Comparison of ENCODE assay signal across 8 mouse cellular contexts in genomic region chrX:159043432-159043831, GRCm38 (mm10).
DNase-seq lines count a peak whose midpoint lies in the region; ATAC-seq and TF ChIP-seq lines count a peak whose summit lies in the region.

No protein-coding gene starts in this region.

- peak; percentile 75 for TF ChIP-seq CTCF in intestine, postnatal 0 days (IDR thresholded peaks at IDR 0.05; ENCODE audit: low read depth)

- no peaks in the 10 kb centered on the region for H3K9me3 ChIP-seq in intestine, postnatal 0 days (ENCODE audit: control insufficient read depth)
- H3K9me3 ChIP-seq in intestine, embryonic 15.5 days: no peaks in the 10 kb centered on the region

- H3K27ac ChIP-seq in intestine, postnatal 0 days (ENCODE audit: low read depth, low read length): no peak overlapping the region
- no peak overlapping the region for H3K27ac ChIP-seq in intestine, embryonic 15.5 days

- WGBS in intestine, postnatal 0 days: 19% methylated on average over 3 of the region's 3 CpGs
- 8% methylated on average over 3 of the region's 3 CpGs for WGBS in intestine, embryonic 15.5 days

- DNase-seq in Muller cell, postnatal 12 days (ENCODE audit: inconsistent ontology term): peak; percentile 66
- peak; percentile 31 to 47 for DNase-seq in cerebellum, postnatal 36 days
- DNase-seq in heart, postnatal 25 days (ENCODE audit: low spot score): peak; percentile 9
- DNase-seq in left cerebral cortex, postnatal 4 days: peak; percentile 73
- peak; percentile 68 for DNase-seq in ovary, postnatal 36 days (ENCODE audit: low spot score)
- DNase-seq in urinary bladder, postnatal 10 days (ENCODE audit: low spot score): peak; percentile 23

- no peaks in the 10 kb centered on the region for H3K27me3 ChIP-seq in intestine, postnatal 0 days (replicated peaks; ENCODE audit: control insufficient read depth, insufficient read depth, low read length)
- no peaks in the 10 kb centered on the region for H3K27me3 ChIP-seq in intestine, embryonic 15.5 days (replicated peaks)

- no peak for ATAC-seq in intestine, postnatal 0 days
- no peak for ATAC-seq in intestine, embryonic 15.5 days

- H3K4me1 ChIP-seq in intestine, postnatal 0 days (replicated peaks; ENCODE audit: control insufficient read depth, insufficient read depth, low read length): no peaks in the 10 kb centered on the region
- H3K4me1 ChIP-seq in intestine, embryonic 15.5 days (replicated peaks): no peaks in the 10 kb centered on the region

- H3K9ac ChIP-seq in intestine, postnatal 0 days (ENCODE audit: low read depth, low read length): no peak overlapping the region
- no peak overlapping the region for H3K9ac ChIP-seq in intestine, embryonic 15.5 days

- H3K4me2 ChIP-seq in intestine, postnatal 0 days (replicated peaks; ENCODE audit: low read depth): no peak overlapping the region
- H3K4me2 ChIP-seq in intestine, embryonic 15.5 days (replicated peaks): no peak overlapping the region

- no peaks in the 10 kb centered on the region for H3K36me3 ChIP-seq in intestine, postnatal 0 days (ENCODE audit: control insufficient read depth, insufficient read depth)
- H3K36me3 ChIP-seq in intestine, embryonic 15.5 days: no peaks in the 10 kb centered on the region

- no peak overlapping the region for H3K4me3 ChIP-seq in intestine, postnatal 0 days (ENCODE audit: low read depth, low read length)
- H3K4me3 ChIP-seq in intestine, embryonic 15.5 days (replicated peaks): no peak overlapping the region

- intact Hi-C loops in heart, postnatal 25 days (cut with DNase I): loop anchor here (1.0 to 5.0 kb wide), 2 partner anchors 226 to 279 kb away; no protein-coding TSS in a partner anchor
- intact Hi-C loops in left cerebral cortex, postnatal 4 days (cut with DNase I): no loop called here

Comparison
In these comparisons a context has a peak if more than half of its experiments do, and no peak if none do; other contexts are left out.
1. DNase-seq: peak in every context shown above with its lines; median percentile 73 in left cerebral cortex, postnatal 4 days; 68 in ovary, postnatal 36 days; 66 in Muller cell, postnatal 12 days; 39 in cerebellum, postnatal 36 days; 23 in urinary bladder, postnatal 10 days; 9 in heart, postnatal 25 days.